ENCODE assay signal across 9 mouse cellular contexts in the genomic region with DNA sequence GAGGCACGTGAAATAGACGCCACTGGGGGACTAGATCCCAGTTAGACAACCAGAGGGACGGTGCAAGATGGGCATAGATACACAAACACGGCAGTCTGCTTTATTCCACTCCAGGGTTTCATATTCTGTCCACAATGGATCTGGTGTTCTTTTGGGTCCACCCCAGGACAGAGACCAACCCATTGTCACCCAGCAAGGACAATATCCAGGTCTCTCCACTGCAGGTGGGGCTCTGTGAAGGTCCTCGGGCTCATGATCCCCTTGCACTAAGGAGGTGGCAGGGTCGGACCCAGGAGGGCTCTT. TPM values are rescaled to one million over a fixed set of nuclear protein-coding genes. Genes with fewer than 3 reads are reported as not detected.
A peak's percentile ranks its signal among the peaks of the same experiment; 100 is the strongest.
DNase-seq lines count a peak whose midpoint lies in the region; ATAC-seq and TF ChIP-seq lines count a peak whose summit lies in the region.
"Had no signal": no experiment of that assay in that cellular context is flagged by ENCODE, and none has a peak within 500 bp of the region (broad histone marks: within the 10 kb centered on the region; RNA-seq: fewer than 3 reads in every experiment).

No protein-coding gene starts in this region.

- no peaks in the 10 kb centered on the region for H3K79me2 ChIP-seq in heart, adult 2 months (replicated peaks; ENCODE audit: control insufficient read depth, insufficient read depth, low read length)

- H3K27ac ChIP-seq in heart, embryonic 14.5 days (replicated peaks in 1 of 2; ENCODE audit: control insufficient read depth in 1 of 2, insufficient read depth in 1 of 2, low read depth in 2 of 2, low read length in 2 of 2): no peak overlapping the region
- H3K27ac ChIP-seq in heart, adult 2 months: no peak overlapping the region
- H3K27ac ChIP-seq in embryonic facial prominence, embryonic 12.5 days: peak overlapping the region; percentile 65
- H3K27ac ChIP-seq in hindbrain, embryonic 14.5 days: peak overlapping the region; percentile 95
- peak overlapping the region; percentile 95 for H3K27ac ChIP-seq in midbrain, embryonic 12.5 days (replicated peaks)

- no peak overlapping the region for H3K4me3 ChIP-seq in heart, embryonic 14.5 days (ENCODE audit: control insufficient read depth in 1 of 2, insufficient read depth in 1 of 2, low read depth in 1 of 2, low read length in 2 of 2)
- no peak overlapping the region for H3K4me3 ChIP-seq in heart, adult 2 months
- H3K4me3 ChIP-seq in embryonic facial prominence, embryonic 12.5 days: peak overlapping the region; percentile 52; the same call in 1 of the 2 replicates
- peak overlapping the region; percentile 47 for H3K4me3 ChIP-seq in hindbrain, embryonic 14.5 days (replicated peaks; ENCODE audit: low read length)
- H3K4me3 ChIP-seq in midbrain, embryonic 12.5 days: peak overlapping the region; percentile 10; the same call in 1 of the 2 replicates

- H3K4me2 ChIP-seq in heart, embryonic 14.5 days (ENCODE audit: low read length): peak overlapping the region; percentile 80
- peak overlapping the region; percentile 77 for H3K4me2 ChIP-seq in embryonic facial prominence, embryonic 12.5 days (replicated peaks)
- H3K4me2 ChIP-seq in hindbrain, embryonic 14.5 days (replicated peaks): peak overlapping the region; percentile 97
- H3K4me2 ChIP-seq in midbrain, embryonic 12.5 days (replicated peaks): peak overlapping the region; percentile 82

- TF ChIP-seq CTCF in heart, adult 2 months (IDR thresholded peaks at IDR 0.05): no peak

- no peak for TF ChIP-seq EP300 in heart, adult 2 months (IDR thresholded peaks at IDR 0.05; ENCODE audit: insufficient read depth, low read depth, low read length)

- peaks cover 46% of the 10 kb centered on the region for H3K36me3 ChIP-seq in heart, embryonic 14.5 days (ENCODE audit: control insufficient read depth, insufficient read depth, low read length)
- no peaks in the 10 kb centered on the region for H3K36me3 ChIP-seq in heart, adult 2 months (ENCODE audit: control insufficient read depth, insufficient read depth, low read length)
- peaks cover 49% of the 10 kb centered on the region for H3K36me3 ChIP-seq in embryonic facial prominence, embryonic 12.5 days
- H3K36me3 ChIP-seq in hindbrain, embryonic 14.5 days (replicated peaks; ENCODE audit: control insufficient read depth, insufficient read depth): peaks cover 50% of the 10 kb centered on the region
- H3K36me3 ChIP-seq in midbrain, embryonic 12.5 days: peaks cover 50% of the 10 kb centered on the region

- peaks cover 4 to 23% of the 10 kb centered on the region in 2 experiments; a peak in 3 of 4 replicates for H3K4me1 ChIP-seq in heart, embryonic 14.5 days (ENCODE audit: control insufficient read depth in 2 of 2, insufficient read depth in 2 of 2, low read length in 2 of 2)
- H3K4me1 ChIP-seq in heart, adult 2 months (ENCODE audit: control insufficient read depth, insufficient read depth, low read length): peaks cover 3% of the 10 kb centered on the region; the same call in 1 of the 2 replicates
- peaks cover 21% of the 10 kb centered on the region for H3K4me1 ChIP-seq in embryonic facial prominence, embryonic 12.5 days
- H3K4me1 ChIP-seq in hindbrain, embryonic 14.5 days (replicated peaks; ENCODE audit: control insufficient read depth, insufficient read depth, low read length): peaks cover 32% of the 10 kb centered on the region
- peaks cover 36% of the 10 kb centered on the region for H3K4me1 ChIP-seq in midbrain, embryonic 12.5 days

- ATAC-seq in heart, embryonic 14.5 days (ENCODE audit: insufficient number of reproducible peaks, insufficient read depth, low FRiP score, low read depth): no peak
- ATAC-seq in embryonic facial prominence, embryonic 12.5 days (ENCODE audit: insufficient number of reproducible peaks, insufficient read depth, low FRiP score, low TSS enrichment): 0 out of 2 replicates have a peak, but pooled peaks have one; percentile 29
- ATAC-seq in hindbrain, embryonic 14.5 days (ENCODE audit: low FRiP score): no peak
- ATAC-seq in midbrain, embryonic 12.5 days (ENCODE audit: low FRiP score, low read depth): no peak

- no peak for DNase-seq in heart, adult 2 months
- no peak for DNase-seq in hindbrain, embryonic 14.5 days (ENCODE audit: low spot score)
- no peak for DNase-seq in left cerebral cortex, postnatal 10 days (ENCODE audit: extremely low spot score in 1 of 2, low spot score in 2 of 2)
- DNase-seq in embryo, embryonic 10.5 days (ENCODE audit: low spot score): no peak
- no peak for DNase-seq in thymus, postnatal 14 days

- no peaks in the 10 kb centered on the region for H3K27me3 ChIP-seq in heart, embryonic 14.5 days (ENCODE audit: control insufficient read depth, insufficient read depth, low read length)
- no peaks in the 10 kb centered on the region for H3K27me3 ChIP-seq in heart, adult 2 months (ENCODE audit: control insufficient read depth, insufficient read depth, low read length)
- no peaks in the 10 kb centered on the region for H3K27me3 ChIP-seq in embryonic facial prominence, embryonic 12.5 days
- no peaks in the 10 kb centered on the region for H3K27me3 ChIP-seq in hindbrain, embryonic 14.5 days (ENCODE audit: control insufficient read depth, insufficient read depth, low read length)
- no peaks in the 10 kb centered on the region for H3K27me3 ChIP-seq in midbrain, embryonic 12.5 days
- H3K27me3 ChIP-seq: CH12.LX had no signal

- intact Hi-C loops in heart, adult 2 months (cut with DNase I): no loop called here
- intact Hi-C loops in left cerebral cortex, postnatal 10 days (cut with DNase I): no loop called here

- H3K9me3 ChIP-seq in heart, embryonic 14.5 days (ENCODE audit: control insufficient read depth, low read length): no peaks in the 10 kb centered on the region
- no peaks in the 10 kb centered on the region for H3K9me3 ChIP-seq in embryonic facial prominence, embryonic 12.5 days
- H3K9me3 ChIP-seq in hindbrain, embryonic 14.5 days (ENCODE audit: control insufficient read depth, low read length): no peaks in the 10 kb centered on the region
- no peaks in the 10 kb centered on the region for H3K9me3 ChIP-seq in midbrain, embryonic 12.5 days

- 21% methylated on average over 6 of the region's 6 CpGs for WGBS in heart, embryonic 14.5 days
- WGBS in heart, adult 2 months: 38% methylated on average over 6 of the region's 6 CpGs
- 20% methylated on average over 6 of the region's 6 CpGs for WGBS in embryonic facial prominence, embryonic 12.5 days
- 21% methylated on average over 6 of the region's 6 CpGs for WGBS in hindbrain, embryonic 14.5 days
- 20% methylated on average over 6 of the region's 6 CpGs for WGBS in midbrain, embryonic 12.5 days

- TF ChIP-seq POLR2A in heart, adult 2 months (IDR thresholded peaks at IDR 0.05; ENCODE audit: insufficient read depth, low read depth, low read length): no peak

- H3K9ac ChIP-seq in heart, embryonic 14.5 days (ENCODE audit: low read length): no peak overlapping the region
- H3K9ac ChIP-seq in heart, adult 2 months (ENCODE audit: low read depth, low read length): no peak overlapping the region
- H3K9ac ChIP-seq in embryonic facial prominence, embryonic 12.5 days: no peak overlapping the region
- peak overlapping the region; percentile 82 for H3K9ac ChIP-seq in hindbrain, embryonic 14.5 days
- peak overlapping the region; percentile 28 for H3K9ac ChIP-seq in midbrain, embryonic 12.5 days (replicated peaks)

RNA-seq across cellular contexts. Expression of a gene that starts 0.4 kb away (rescaled TPM):
- polyA plus RNA-seq in heart, embryonic 14.5 days (2014; fragmentation: Nextera tagmentation; extraction: Ambion mirVana): 8.0 and 11.1 TPM in 2 replicates
- total RNA-seq in heart, adult 2 months (2021): 1 to 10 TPM; 1.5 to 2.1 TPM
- 8.4 and 9.7 TPM in 2 replicates for polyA plus RNA-seq in heart, adult 2 months (2012; rRNA removed)
- 32.9 and 35.6 TPM in 2 replicates for polyA plus RNA-seq in embryonic facial prominence, embryonic 12.5 days (2016; fragmentation: Nextera tagmentation; extraction: Ambion mirVana)
- 53.3 and 53.8 TPM in 2 replicates for polyA plus RNA-seq in hindbrain, embryonic 14.5 days (2014; fragmentation: Nextera tagmentation; extraction: Ambion mirVana)
- 40.6 and 43.7 TPM in 2 replicates for polyA plus RNA-seq in midbrain, embryonic 12.5 days (2016; fragmentation: Nextera tagmentation; extraction: Ambion mirVana)
- total RNA-seq in left cerebral cortex, postnatal 10 days (2021): 10 to 100 TPM; 93.4 to 95.5 TPM

RNA-seq across cellular contexts. Expression of a gene that starts 11.3 kb away (rescaled TPM):
- polyA plus RNA-seq in heart, embryonic 14.5 days (2014; fragmentation: Nextera tagmentation; extraction: Ambion mirVana): 134 and 145 TPM in 2 replicates
- 10 to 100 TPM; 85.4 to 98.0 TPM for total RNA-seq in heart, adult 2 months (2021)
- polyA plus RNA-seq in heart, adult 2 months (2012; rRNA removed): 96.7 and 139 TPM in 2 replicates
- 660 and 677 TPM in 2 replicates for polyA plus RNA-seq in embryonic facial prominence, embryonic 12.5 days (2016; fragmentation: Nextera tagmentation; extraction: Ambion mirVana)
- 194 and 210 TPM in 2 replicates for polyA plus RNA-seq in hindbrain, embryonic 14.5 days (2014; fragmentation: Nextera tagmentation; extraction: Ambion mirVana)
- 643 and 658 TPM in 2 replicates for polyA plus RNA-seq in midbrain, embryonic 12.5 days (2016; fragmentation: Nextera tagmentation; extraction: Ambion mirVana)
- total RNA-seq in left cerebral cortex, postnatal 10 days (2021): 100 to 1,000 TPM; 253 to 257 TPM

RNA-seq across cellular contexts. Expression of a gene that starts 22.4 kb away (rescaled TPM):
- 57.6 and 60.9 TPM in 2 replicates for polyA plus RNA-seq in heart, embryonic 14.5 days (2014; fragmentation: Nextera tagmentation; extraction: Ambion mirVana)
- total RNA-seq in heart, adult 2 months (2021): 10 to 100 TPM; 24.4 to 26.0 TPM
- 55.6 and 62.6 TPM in 2 replicates for polyA plus RNA-seq in heart, adult 2 months (2012; rRNA removed)
- polyA plus RNA-seq in embryonic facial prominence, embryonic 12.5 days (2016; fragmentation: Nextera tagmentation; extraction: Ambion mirVana): 93.3 and 95.7 TPM in 2 replicates
- 52.1 and 56.9 TPM in 2 replicates for polyA plus RNA-seq in hindbrain, embryonic 14.5 days (2014; fragmentation: Nextera tagmentation; extraction: Ambion mirVana)
- polyA plus RNA-seq in midbrain, embryonic 12.5 days (2016; fragmentation: Nextera tagmentation; extraction: Ambion mirVana): 66.7 and 70.6 TPM in 2 replicates
- 10 to 100 TPM; 25.5 to 32.2 TPM for total RNA-seq in left cerebral cortex, postnatal 10 days (2021)

RNA-seq across cellular contexts. Expression of a gene that starts 23.4 kb away (rescaled TPM):
- 34.7 and 35.4 TPM in 2 replicates for polyA plus RNA-seq in heart, embryonic 14.5 days (2014; fragmentation: Nextera tagmentation; extraction: Ambion mirVana)
- 10 to 100 TPM in 1 of 2 experiments, 1 to 10 TPM in 1; 9.5 to 11.5 TPM for total RNA-seq in heart, adult 2 months (2021)
- polyA plus RNA-seq in heart, adult 2 months (2012; rRNA removed): 16.8 and 19.2 TPM in 2 replicates
- 79.9 and 83.5 TPM in 2 replicates for polyA plus RNA-seq in embryonic facial prominence, embryonic 12.5 days (2016; fragmentation: Nextera tagmentation; extraction: Ambion mirVana)
- polyA plus RNA-seq in hindbrain, embryonic 14.5 days (2014; fragmentation: Nextera tagmentation; extraction: Ambion mirVana): 9.2 and 12.6 TPM in 2 replicates
- 50.5 and 54.7 TPM in 2 replicates for polyA plus RNA-seq in midbrain, embryonic 12.5 days (2016; fragmentation: Nextera tagmentation; extraction: Ambion mirVana)
- 1 to 10 TPM; 3.8 to 5.1 TPM for total RNA-seq in left cerebral cortex, postnatal 10 days (2021)

RNA-seq across cellular contexts. Expression of a gene that starts 32.1 kb away (rescaled TPM):
- polyA plus RNA-seq in heart, embryonic 14.5 days (2014; fragmentation: Nextera tagmentation; extraction: Ambion mirVana): not detected in 2 replicates
- not detected for total RNA-seq in heart, adult 2 months (2021)
- 0.26 and 1.5 TPM in 2 replicates for polyA plus RNA-seq in heart, adult 2 months (2012; rRNA removed)
- polyA plus RNA-seq in embryonic facial prominence, embryonic 12.5 days (2016; fragmentation: Nextera tagmentation; extraction: Ambion mirVana): 0.11 and 0.19 TPM in 2 replicates
- polyA plus RNA-seq in hindbrain, embryonic 14.5 days (2014; fragmentation: Nextera tagmentation; extraction: Ambion mirVana): 0.14 and 0.33 TPM in 2 replicates
- 0.20 TPM in 1 of 2 replicates, not detected in the other for polyA plus RNA-seq in midbrain, embryonic 12.5 days (2016; fragmentation: Nextera tagmentation; extraction: Ambion mirVana)
- 1 to 10 TPM; 1.0 to 1.7 TPM for total RNA-seq in left cerebral cortex, postnatal 10 days (2021)
- total RNA-seq: CH12.LX had no signal

Comparison
In these comparisons a context has a peak if more than half of its experiments do, and no peak if none do; other contexts are left out.
1. H3K27ac ChIP-seq: peak in embryonic facial prominence, embryonic 12.5 days (single experiment), hindbrain, embryonic 14.5 days (single experiment) and midbrain, embryonic 12.5 days (single experiment); none in heart, embryonic 14.5 days (0 of 2) and heart, adult 2 months (single experiment).
2. H3K4me3 ChIP-seq: peak in embryonic facial prominence, embryonic 12.5 days (single experiment), hindbrain, embryonic 14.5 days (single experiment) and midbrain, embryonic 12.5 days (single experiment); none in heart, embryonic 14.5 days (0 of 2) and heart, adult 2 months (single experiment).
3. H3K9ac ChIP-seq: peak in hindbrain, embryonic 14.5 days (single experiment) and midbrain, embryonic 12.5 days (single experiment); none in heart, embryonic 14.5 days (single experiment), heart, adult 2 months (single experiment) and embryonic facial prominence, embryonic 12.5 days (single experiment).
4. Peak in every context shown above with its lines, with median percentiles within 50 percentile points of each other: H3K4me2 ChIP-seq.